Mouse (Mus musculus) intestine, postnatal 0 days (tissue): Measurements from ENCODE around the gene Dtx2. TPM values are rescaled to one million over a fixed set of nuclear protein-coding genes. Genes with fewer than 3 reads are reported as not detected.

Source experiments
- ATAC-seq: fragments of 200-750 bp; cut with Nextera tagmentation; 2 replicates; pipeline ENCODE4 v1.8.0; 2017; ENCODE audit warnings: mild to moderate bottlenecking, moderate TSS enrichment, moderate library complexity
- H3K27ac ChIP-seq: fragments of 300-500 bp; sonication (generic); 2 replicates; pipeline ENCODE4 v1.5.1; 2014; ENCODE audit warnings: mild to moderate bottlenecking, low read depth, low read length, moderate library complexity
- H3K27me3 ChIP-seq: fragments of 300-500 bp; sonication (generic); replicated peaks from 2 replicates; pipeline ENCODE4 v1.6.1; 2014; ENCODE audit warnings: low read length, mixed read lengths; ENCODE audit not compliant: control insufficient read depth, insufficient read depth
- H3K36me3 ChIP-seq: fragments of 300-500 bp; sonication (generic); 2 replicates; pipeline ENCODE4 v1.6.1; 2014; ENCODE audit warnings: mild to moderate bottlenecking, moderate library complexity; ENCODE audit not compliant: control insufficient read depth, insufficient read depth
- H3K4me1 ChIP-seq: fragments of 300-500 bp; sonication (generic); replicated peaks from 2 replicates; pipeline ENCODE4 v1.6.1; 2014; ENCODE audit warnings: antibody characterized with exemption, low read length, mixed read lengths; ENCODE audit not compliant: control insufficient read depth, insufficient read depth
- H3K4me2 ChIP-seq: fragments of 300-500 bp; sonication (generic); replicated peaks from 2 replicates; pipeline ENCODE4 v1.6.1; 2014; ENCODE audit warnings: low read depth, mild to moderate bottlenecking, moderate library complexity
- H3K4me3 ChIP-seq: fragments of 300-500 bp; sonication (generic); 2 replicates; pipeline ENCODE4 v1.5.1; 2014; ENCODE audit warnings: low read depth, low read length
- H3K9ac ChIP-seq: fragments of 300-500 bp; sonication (generic); 2 replicates; pipeline ENCODE4 v1.6.1; 2014; ENCODE audit warnings: mild to moderate bottlenecking, low read depth, low read length
- H3K9me3 ChIP-seq: fragments of 300-500 bp; sonication (generic); 2 replicates; pipeline ENCODE4 v1.6.1; 2016; ENCODE audit warnings: mixed run types; ENCODE audit not compliant: control insufficient read depth
- CTCF ChIP-seq: sonication (generic); IDR thresholded peaks from 2 replicates; pipeline ENCODE4 v1.5.1; 2016; ENCODE audit warnings: low read depth, mild to moderate bottlenecking, control low read depth, antibody characterized with exemption, moderate library complexity
- WGBS: fragments of 180-500 bp; shearing (Covaris S2); extraction: QIAGEN DNeasy Blood & Tissue Kit; methylation state at CpG from one replicate; pipeline ENCODE4 v1.1.7; 2014; 5-methylcytosine and 5-hydroxymethylcytosine counted together
- polyA plus RNA-seq: library from polyadenylated mRNA; unstranded; fragments of >200 nt; fragmentation: Nextera tagmentation; extraction: Ambion mirVana; gene quantifications from 2 replicates; pipeline ENCODE4 v1.2.1, GENCODE M21; 2015

The Dtx2 gene
- polyA plus RNA-seq, 1 experiment from 2014 or later = 10.5 TPM

DNA sequence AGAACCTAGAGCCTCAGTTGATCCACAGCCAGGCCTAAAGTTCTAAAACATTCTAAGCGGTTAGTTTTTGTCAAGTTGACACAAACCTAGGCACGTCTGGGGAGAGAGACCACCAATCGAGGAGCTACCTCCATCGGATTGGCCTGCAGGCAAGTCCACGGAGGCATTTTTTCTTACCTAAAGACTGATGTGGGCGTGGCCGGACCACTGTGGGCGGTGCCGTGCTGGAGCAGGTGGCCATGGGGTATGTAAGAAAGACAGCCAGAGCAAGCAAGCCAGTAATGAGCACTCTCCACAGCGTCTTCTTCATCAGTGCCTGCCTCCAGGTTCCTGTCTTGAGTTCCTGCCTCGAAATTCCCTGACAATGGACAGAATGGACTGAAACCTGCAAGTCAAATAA is 78.9 kb downstream of the Dtx2 start:
- no peaks in the 10 kb centered on the region for H3K27me3 ChIP-seq
- WGBS = 64% methylated on average over 11 of the region's 11 CpGs
- no peak overlapping the region for H3K9ac ChIP-seq
- H3K4me3 ChIP-seq = no peak overlapping the region
- no peaks in the 10 kb centered on the region for H3K4me1 ChIP-seq
- ATAC-seq = no peak
- H3K27ac ChIP-seq = no peak overlapping the region
- no peaks in the 10 kb centered on the region for H3K36me3 ChIP-seq
- no peak overlapping the region for H3K4me2 ChIP-seq
- H3K9me3 ChIP-seq = no peaks in the 10 kb centered on the region
- no peak for TF ChIP-seq CTCF

DNA sequence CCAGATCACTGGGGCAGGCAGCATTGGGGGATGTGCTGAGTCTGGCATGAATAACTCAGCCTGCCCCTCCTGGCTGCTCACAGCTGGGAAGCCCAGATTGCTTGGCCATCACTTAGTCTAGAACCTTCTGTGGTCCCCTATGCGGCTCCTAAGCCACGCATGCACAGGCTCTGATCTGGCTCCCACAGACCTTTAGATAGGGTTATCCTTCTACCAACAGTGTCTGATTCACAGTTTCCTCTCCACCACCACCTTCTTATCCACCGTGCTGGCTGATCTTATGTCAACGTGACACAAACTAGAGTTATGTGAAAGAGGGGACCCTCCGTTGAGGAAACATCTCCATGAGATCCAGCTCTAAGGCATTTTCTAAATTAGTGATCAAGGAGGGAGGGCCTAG is 80.5 kb downstream of the Dtx2 start:
- no peaks in the 10 kb centered on the region for H3K27me3 ChIP-seq
- H3K4me1 ChIP-seq = no peaks in the 10 kb centered on the region
- H3K9me3 ChIP-seq = no peaks in the 10 kb centered on the region
- ATAC-seq = no peak
- H3K36me3 ChIP-seq = no peaks in the 10 kb centered on the region
- no peak for TF ChIP-seq CTCF
- H3K4me3 ChIP-seq = no peak overlapping the region
- no peak overlapping the region for H3K9ac ChIP-seq
- 84% methylated on average over 5 of the region's 5 CpGs for WGBS
- no peak overlapping the region for H3K27ac ChIP-seq
- no peak overlapping the region for H3K4me2 ChIP-seq

DNA sequence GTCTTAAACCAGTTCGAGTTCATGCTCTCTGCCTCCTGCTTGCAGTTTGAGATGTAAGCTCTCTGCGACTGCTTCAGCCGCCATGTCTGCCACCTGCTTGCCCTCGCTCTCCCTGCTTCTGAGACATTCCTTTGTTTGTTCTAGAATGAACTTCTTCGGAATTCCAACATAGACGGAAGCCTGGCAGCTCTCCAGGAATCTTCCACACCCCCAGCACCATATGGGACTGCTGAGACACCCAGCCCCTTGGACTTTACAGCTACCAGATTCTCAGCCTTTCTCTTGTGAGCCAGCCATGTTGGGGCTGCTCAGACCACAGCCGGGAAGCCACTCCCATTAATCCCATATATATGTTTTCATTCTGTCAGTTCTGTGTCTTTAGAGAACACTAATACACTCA is 81.7 kb downstream of the Dtx2 start:
- ATAC-seq = peak; percentile 50; the same call in 1 of the 2 replicates
- 18% methylated on average over 7 of the region's 7 CpGs for WGBS
- no peaks in the 10 kb centered on the region for H3K4me1 ChIP-seq
- no peak overlapping the region for H3K9ac ChIP-seq
- no peaks in the 10 kb centered on the region for H3K36me3 ChIP-seq
- no peaks in the 10 kb centered on the region for H3K27me3 ChIP-seq
- no peak overlapping the region; the same call in 1 of the 2 replicates for H3K27ac ChIP-seq
- H3K9me3 ChIP-seq = no peaks in the 10 kb centered on the region
- no peak overlapping the region for H3K4me3 ChIP-seq
- H3K4me2 ChIP-seq = 0 out of 2 replicates have a peak overlapping the region, but pooled peaks have one; percentile 13
- TF ChIP-seq CTCF = no peak

DNA sequence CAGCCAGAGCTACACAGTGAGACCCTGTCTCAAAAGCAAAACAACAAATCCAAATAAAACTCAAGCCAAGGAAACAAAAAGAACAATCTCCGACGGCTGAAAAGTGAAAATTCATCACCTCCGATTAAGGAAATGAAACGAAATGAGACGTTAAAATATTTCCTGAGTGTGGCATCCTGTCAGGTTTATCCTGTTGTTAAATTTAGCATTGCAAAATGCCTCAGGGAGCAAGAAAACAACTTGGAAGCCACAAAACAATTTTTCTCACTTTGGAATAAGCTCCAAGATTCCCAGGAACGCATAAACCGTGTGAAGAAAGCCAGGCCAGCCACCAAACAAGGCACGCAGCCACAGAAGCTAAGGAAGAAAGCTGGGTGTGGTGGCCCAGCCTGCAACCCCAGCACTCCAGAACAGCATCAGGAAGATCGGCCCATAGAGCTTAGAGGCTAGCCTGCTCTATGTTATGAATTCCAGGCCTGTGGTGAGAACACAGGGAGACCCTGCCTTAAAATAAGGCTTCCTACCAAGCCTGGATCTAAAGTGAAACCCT is 82.5 kb downstream of the Dtx2 start:
- no peak overlapping the region for H3K4me2 ChIP-seq
- H3K9me3 ChIP-seq = no peaks in the 10 kb centered on the region
- no peak for TF ChIP-seq CTCF
- H3K4me1 ChIP-seq = no peaks in the 10 kb centered on the region
- peak overlapping the region; percentile 16; the same call in 1 of the 2 replicates for H3K27ac ChIP-seq
- H3K27me3 ChIP-seq = no peaks in the 10 kb centered on the region
- no peak overlapping the region for H3K4me3 ChIP-seq
- H3K36me3 ChIP-seq = no peaks in the 10 kb centered on the region
- ATAC-seq = no peak
- H3K9ac ChIP-seq = no peak overlapping the region
- WGBS = 70% methylated on average over 9 of the region's 9 CpGs

DNA sequence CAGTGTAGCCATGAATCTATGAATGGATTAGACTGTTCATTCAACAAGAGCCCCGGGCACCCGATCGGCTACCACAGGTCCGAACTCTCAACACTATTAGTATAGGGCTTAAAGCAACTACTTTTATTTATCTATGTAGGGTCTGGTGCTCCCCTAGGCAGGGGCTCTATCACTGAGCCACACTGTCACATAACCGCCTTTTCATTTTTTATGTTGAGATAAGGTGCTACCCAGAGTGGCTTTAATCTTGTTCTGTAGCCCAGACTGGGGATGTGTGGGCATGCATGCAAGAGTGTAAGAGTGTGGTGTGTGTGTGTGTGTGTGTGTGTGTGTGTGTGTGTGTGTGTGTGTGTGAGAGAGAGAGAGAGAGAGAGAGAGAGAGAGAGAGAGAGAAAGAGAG is 83.5 kb downstream of the Dtx2 start:
- WGBS = 92% methylated on average over 5 of the region's 5 CpGs
- no peak overlapping the region for H3K9ac ChIP-seq
- ATAC-seq = no peak

DNA sequence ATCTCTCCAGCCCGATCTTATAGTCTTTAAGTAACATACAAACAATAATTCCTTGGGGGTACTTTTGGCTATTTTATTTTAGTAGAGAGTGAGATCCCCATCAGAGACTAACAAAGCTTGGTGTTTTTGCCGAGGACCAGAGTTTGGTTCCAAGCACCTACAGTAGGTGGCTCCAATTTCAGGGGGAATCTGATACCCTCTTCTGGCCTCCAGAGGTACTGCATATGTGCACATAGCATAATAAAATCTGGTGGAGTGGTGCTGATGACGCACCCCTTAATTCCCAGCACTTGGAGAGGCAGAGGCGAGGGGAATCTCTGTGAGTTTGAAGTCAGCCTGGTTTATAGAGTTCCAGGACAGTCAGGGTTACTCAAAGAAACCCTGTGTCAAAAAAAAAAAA is 87.7 kb downstream of the Dtx2 start:
- Histone ChIP-seq H3K4me2 (no peak overlapping the region), H3K27ac (no peak overlapping the region), H3K27me3 (no peaks in the 10 kb centered on the region), H3K9ac (no peak overlapping the region), H3K4me3 (no peak overlapping the region), H3K9me3 (no peaks in the 10 kb centered on the region), H3K36me3 (no peaks in the 10 kb centered on the region), H3K4me1 (peaks cover 7% of the 10 kb centered on the region)
- WGBS = 84% methylated on average over 4 of the region's 4 CpGs
- peak; percentile 51 for TF ChIP-seq CTCF
- ATAC-seq = no peak

More for the DNA sequence above, 83.5 kb downstream of the Dtx2 start:
- Histone ChIP-seq H3K4me2 (no peak overlapping the region), H3K27ac (no peak overlapping the region), H3K36me3 (no peaks in the 10 kb centered on the region), H3K27me3 (no peaks in the 10 kb centered on the region), H3K4me3 (no peak overlapping the region), H3K4me1 (no peaks in the 10 kb centered on the region), H3K9me3 (no peaks in the 10 kb centered on the region)
- no peak for TF ChIP-seq CTCF

Other genes starting within 250 kb of the Dtx2 start
- gene Styxl1, start 216.4 kb upstream of the Dtx2 start, polyA plus RNA-seq = 0.21 and 0.27 TPM in 2 replicates
- 798 and 872 TPM in 2 replicates for gene Mdh2, start 216.3 kb upstream of the Dtx2 start, polyA plus RNA-seq
- gene Srrm3, start 187.9 kb upstream of the Dtx2 start, polyA plus RNA-seq = 0.82 and 0.91 TPM in 2 replicates
- 107 and 120 TPM in 2 replicates for gene Hspb1, start 106.9 kb upstream of the Dtx2 start, polyA plus RNA-seq
- gene Ywhag, start 60.2 kb upstream of the Dtx2 start, polyA plus RNA-seq = 57.1 and 61.8 TPM in 2 replicates
- 2.2 and 2.4 TPM in 2 replicates for gene Ssc4d, start 20.3 kb upstream of the Dtx2 start, polyA plus RNA-seq
- not detected in 2 replicates for gene Zp3, start 14.7 kb upstream of the Dtx2 start, polyA plus RNA-seq
- gene Upk3b, start 43.7 kb downstream of the Dtx2 start, polyA plus RNA-seq = 18.3 and 21.3 TPM in 2 replicates
- 0.39 TPM in 1 of 2 replicates, not detected in the other for gene Upk3bl, start 59.7 kb downstream of the Dtx2 start, polyA plus RNA-seq
- gene Rasa4, start 89.1 kb downstream of the Dtx2 start, polyA plus RNA-seq = 8.1 and 8.7 TPM in 2 replicates
- 152 and 169 TPM in 2 replicates for gene Polr2j, start 121.8 kb downstream of the Dtx2 start, polyA plus RNA-seq
- 7.5 and 7.8 TPM in 2 replicates for gene Lrwd1, start 141.3 kb downstream of the Dtx2 start, polyA plus RNA-seq
- 11.0 and 12.6 TPM in 2 replicates for gene Alkbh4, start 141.3 kb downstream of the Dtx2 start, polyA plus RNA-seq
- gene Orai2, start 175.9 kb downstream of the Dtx2 start, polyA plus RNA-seq = 4.3 and 5.1 TPM in 2 replicates
- gene Prkrip1, start 204.2 kb downstream of the Dtx2 start, polyA plus RNA-seq = 37.7 and 40.0 TPM in 2 replicates